Mouse (Mus musculus) liver, embryonic 16.5 days (tissue): ENCODE measurements around the gene Sez6. TPM values are rescaled to one million over a fixed set of nuclear protein-coding genes. Genes with fewer than 3 reads are reported as not detected.

ENCODE experiments used
- ATAC-seq: fragments of 200-750 bp; cut with Nextera tagmentation; 2 replicates; pipeline ENCODE4 v1.8.0; 2017; ENCODE audit warnings: low read depth, mild to moderate bottlenecking, moderate number of reproducible peaks, moderate library complexity
- H3K27ac ChIP-seq: fragments of 300-500 bp; sonication (generic); 2 replicates; pipeline ENCODE4 v1.5.1; 2014; ENCODE audit warnings: mild to moderate bottlenecking, low read length
- H3K27me3 ChIP-seq: fragments of 300-500 bp; sonication (generic); 2 replicates; pipeline ENCODE4 v1.6.1; 2014; ENCODE audit warnings: low read depth, low read length, mixed read lengths; ENCODE audit not compliant: control insufficient read depth, insufficient read depth
- H3K36me3 ChIP-seq: fragments of 300-500 bp; sonication (generic); 2 replicates; pipeline ENCODE4 v1.6.1; 2014; ENCODE audit warnings: mild to moderate bottlenecking; ENCODE audit not compliant: control insufficient read depth, insufficient read depth
- H3K4me1 ChIP-seq: fragments of 300-500 bp; sonication (generic); 2 replicates; pipeline ENCODE4 v1.6.1; 2014; ENCODE audit warnings: low read depth, low read length, mixed read lengths; ENCODE audit not compliant: control insufficient read depth
- H3K4me2 ChIP-seq: fragments of 300-500 bp; sonication (generic); 2 replicates; pipeline ENCODE4 v1.6.1; 2014; ENCODE audit warnings: low read depth, low read length, mixed read lengths
- H3K4me3 ChIP-seq: fragments of 300-500 bp; sonication (generic); 2 replicates; pipeline ENCODE4 v1.5.1; 2014; ENCODE audit warnings: low read depth, mild to moderate bottlenecking, low read length
- H3K9ac ChIP-seq: fragments of 300-500 bp; sonication (generic); 2 replicates; pipeline ENCODE4 v1.6.1; 2014; ENCODE audit warnings: low read depth, low read length
- H3K9me3 ChIP-seq: fragments of 300-500 bp; sonication (generic); replicated peaks from 2 replicates; pipeline ENCODE4 v1.6.1; 2016; ENCODE audit warnings: low read length; ENCODE audit not compliant: control insufficient read depth
- whole genome bisulfite sequencing: fragments of 180-500 bp; shearing (Covaris S2); extraction: QIAGEN DNeasy Blood & Tissue Kit; methylation state at CpG from one replicate; pipeline ENCODE4 v1.1.7; 2014; ENCODE audit not compliant: insufficient replicate concordance; 5-methylcytosine and 5-hydroxymethylcytosine counted together
- polyA plus RNA-seq: library from polyadenylated mRNA; unstranded; fragments of >200 nt; fragmentation: Nextera tagmentation; extraction: Ambion mirVana; gene quantifications from 2 replicates; pipeline ENCODE4 v1.2.1, GENCODE M21; 2015

The Sez6 gene
- polyA plus RNA-seq, 1 experiment from 2014 or later, result 0.17 TPM

GRCm38 (mm10) chr11:77978161-77978560 is 47.6 kb downstream of the Sez6 start:
- H3K36me3 ChIP-seq, result no peaks in the 10 kb centered on the region
- H3K27me3 ChIP-seq, result peaks cover 37% of the 10 kb centered on the region
- H3K9me3 ChIP-seq, result no peaks in the 10 kb centered on the region
- no peak overlapping the region for H3K27ac ChIP-seq
- H3K9ac ChIP-seq, result no peak overlapping the region
- peaks cover 10% of the 10 kb centered on the region for H3K4me1 ChIP-seq
- H3K4me3 ChIP-seq, result no peak overlapping the region
- 66% methylated on average over 6 of the region's 6 CpGs for WGBS
- H3K4me2 ChIP-seq, result no peak overlapping the region
- ATAC-seq, result no peak

GRCm38 (mm10) chr11:77979221-77979809 is 48.7 kb downstream of the Sez6 start:
- Histone ChIP-seq H3K4me1 (peaks cover 10% of the 10 kb centered on the region), H3K9me3 (no peaks in the 10 kb centered on the region), H3K4me3 (no peak overlapping the region), H3K27me3 (peaks cover 30% of the 10 kb centered on the region), H3K4me2 (no peak overlapping the region), H3K9ac (no peak overlapping the region), H3K36me3 (no peaks in the 10 kb centered on the region), H3K27ac (no peak overlapping the region)
- no peak for ATAC-seq
- 68% methylated on average over 8 of the region's 8 CpGs for WGBS

- Histone ChIP-seq H3K4me2 (peak overlapping the region; percentile 90), H3K4me1 (peaks cover 18% of the 10 kb centered on the region), H3K9ac (no peak overlapping the region), H3K36me3 (no peaks in the 10 kb centered on the region), H3K4me3 (no peak overlapping the region), H3K9me3 (no peaks in the 10 kb centered on the region), H3K27ac (peak overlapping the region; percentile 52; the same call in 1 of the 2 replicates), H3K27me3 (peaks cover 21% of the 10 kb centered on the region)
- ATAC-seq, result no peak
- 20% methylated on average over 11 of the region's 11 CpGs for WGBS
Measured at GRCm38 (mm10) chr11:77980281-77981204, 49.9 kb downstream of the Sez6 start.

GRCm38 (mm10) chr11:77981609-77982440 is 51.2 kb downstream of the Sez6 start:
- Histone ChIP-seq H3K4me1 (peaks cover 21% of the 10 kb centered on the region), H3K4me2 (peak overlapping the region; percentile 90), H3K4me3 (peak overlapping the region; percentile 99), H3K9ac (peak overlapping the region; percentile 70), H3K27ac (peak overlapping the region; percentile 97), H3K9me3 (no peaks in the 10 kb centered on the region), H3K36me3 (peaks cover 4% of the 10 kb centered on the region; the same call in 1 of the 2 replicates), H3K27me3 (peaks cover 12% of the 10 kb centered on the region)
- under 1% methylated on average over 29 of the region's 29 CpGs for WGBS
- ATAC-seq, result peak; percentile 82

- Histone ChIP-seq H3K27ac (peak within 1 kb of the TSS; percentile 97), H3K36me3 (peaks cover 4% of the 10 kb centered on the region; the same call in 1 of the 2 replicates), H3K27me3 (peaks cover 6% of the 10 kb centered on the region; the same call in 1 of the 2 replicates), H3K4me1 (peaks cover 21% of the 10 kb centered on the region), H3K9me3 (no peaks in the 10 kb centered on the region), H3K4me2 (peak within 1 kb of the TSS; percentile 90), H3K4me3 (peak within 1 kb of the TSS; percentile 99), H3K9ac (peak within 1 kb of the TSS; percentile 99)
- WGBS, result 0% methylated on average over 53 of the region's 62 CpGs
- ATAC-seq, result peak; percentile 88
Measured at GRCm38 (mm10) chr11:77982441-77982905, 51.9 kb downstream of the Sez6 start, which contains the start of gene Phf12. TSS of gene Phf12 (plus strand) at chr11:77982754.

GRCm38 (mm10) chr11:77983191-77983936 is 52.8 kb downstream of the Sez6 start:
- Histone ChIP-seq H3K27me3 (0 out of 2 replicates have a peak, but pooled peaks cover 2% of the 10 kb centered on the region), H3K4me1 (peaks cover 21% of the 10 kb centered on the region), H3K4me3 (peak overlapping the region; percentile 99), H3K9me3 (no peaks in the 10 kb centered on the region), H3K36me3 (peaks cover 5% of the 10 kb centered on the region), H3K27ac (peak overlapping the region; percentile 87), H3K9ac (peak overlapping the region; percentile 99), H3K4me2 (peak overlapping the region; percentile 84)
- under 1% methylated on average over 32 of the region's 32 CpGs for WGBS
- no peak for ATAC-seq

GRCm38 (mm10) chr11:77983937-77984835 is 53.6 kb downstream of the Sez6 start:
- no peak; the same call in 1 of the 2 replicates for ATAC-seq
- no peaks in the 10 kb centered on the region for H3K27me3 ChIP-seq
- peak overlapping the region; percentile 99 for H3K9ac ChIP-seq
- peaks cover 21% of the 10 kb centered on the region for H3K4me1 ChIP-seq
- under 1% methylated on average over 63 of the region's 63 CpGs for WGBS
- peak overlapping the region; percentile 87 for H3K27ac ChIP-seq
- H3K9me3 ChIP-seq, result no peaks in the 10 kb centered on the region
- peak overlapping the region; percentile 99 for H3K4me3 ChIP-seq
- H3K4me2 ChIP-seq, result peak overlapping the region; percentile 84
- H3K36me3 ChIP-seq, result peaks cover 9% of the 10 kb centered on the region
